Mouse (Mus musculus) heart, postnatal 36 days (tissue): Measurements from ENCODE around the gene Tubg1. TPM values are rescaled to one million over a fixed set of nuclear protein-coding genes. Genes with fewer than 3 reads are reported as not detected.

Experiments
- DNase-seq, 2 experiments: peaks; one replicate each; pipeline ENCODE4 v3.0.0; 2021 to 2022
- intact Hi-C: fragments of 180-260 bp; cut with DNase I; formaldehyde crosslinking; loops from one replicate; pipeline ENCODE4 v1.15.1; 2025
- total RNA-seq, 2 experiments: library from RNA; stranded (reverse); gene quantifications; 2 replicates each; pipeline ENCODE4 v1.2.3; 2021

The Tubg1 gene
- total RNA-seq, result 10 to 100 TPM; 23.2 to 24.1 TPM

GRCm38 (mm10) chr11:101119761-101120544 is at the start of gene Tubg1, which contains the start of gene Retreg3:
Gene Tubg1 (plus strand): TSS chr11:101119938.
Gene Retreg3 (minus strand): TSS chr11:101119893.
- peak; percentile 99 for DNase-seq
- intact Hi-C loops, result loop anchor here (1.0 to 2.0 kb wide), 2 partner anchors 23 to 50 kb away; partner anchors contain the start of gene Cntnap1

- intact Hi-C loops, result loop anchor here (1.0 kb wide), 1 partner anchor 11 kb away; no protein-coding TSS in a partner anchor
- DNase-seq, result no peak
Observed at GRCm38 (mm10) chr11:101070189-101070527, 49.6 kb upstream of the Tubg1 start.

GRCm38 (mm10) chr11:101070987-101071386 is 48.8 kb upstream of the Tubg1 start:
- intact Hi-C loops, result loop anchor here (1.0 kb wide), 1 partner anchor 10 kb away; no protein-coding TSS in a partner anchor
- no peak for DNase-seq

GRCm38 (mm10) chr11:101071810-101072428 is 47.8 kb upstream of the Tubg1 start:
- intact Hi-C loops, result no loop called here
- no peak for DNase-seq

GRCm38 (mm10) chr11:101078121-101078520 is 41.6 kb upstream of the Tubg1 start, which contains the start of gene Hsd17b1:
Gene Hsd17b1 (plus strand): TSS chr11:101078411.
- DNase-seq, result no peak
- intact Hi-C loops, result no loop called here

GRCm38 (mm10) chr11:101079746-101080145 is 40.0 kb upstream of the Tubg1 start:
- intact Hi-C loops, result no loop called here
- DNase-seq, result no peak

- intact Hi-C loops, result no loop called here
- no peak for DNase-seq
Observed at GRCm38 (mm10) chr11:101080421-101080820, 39.3 kb upstream of the Tubg1 start.

- no peak for DNase-seq
- intact Hi-C loops, result loop anchor here (1.0 kb wide), 2 partner anchors 11 to 92 kb away; partner anchors contain the start of gene Naglu
Observed at GRCm38 (mm10) chr11:101081659-101082058, 38.1 kb upstream of the Tubg1 start.

GRCm38 (mm10) chr11:101082208-101083082 is 37.3 kb upstream of the Tubg1 start, which contains the start of gene Coasy:
Gene Coasy (plus strand): TSS chr11:101082565.
- DNase-seq, result peak; percentile 78 to 88
- intact Hi-C loops, result loop anchor here (1.0 kb wide), 1 partner anchor 91 kb away; no protein-coding TSS in a partner anchor

- intact Hi-C loops, result no loop called here
- DNase-seq, result no peak
Observed at GRCm38 (mm10) chr11:101083083-101083697, 36.5 kb upstream of the Tubg1 start.

- intact Hi-C loops, result no loop called here
- DNase-seq, result no peak
Observed at GRCm38 (mm10) chr11:101084246-101084645, 35.5 kb upstream of the Tubg1 start.

- intact Hi-C loops, result no loop called here
- no peak for DNase-seq
Observed at GRCm38 (mm10) chr11:101084811-101085210, 34.9 kb upstream of the Tubg1 start.

GRCm38 (mm10) chr11:101085617-101086322 is 34.0 kb upstream of the Tubg1 start:
- intact Hi-C loops, result no loop called here
- no peak for DNase-seq

- intact Hi-C loops, result no loop called here
- DNase-seq, result no peak
Observed at GRCm38 (mm10) chr11:101086323-101086674, 33.4 kb upstream of the Tubg1 start.

- DNase-seq, result peak; percentile 85 to 88
- intact Hi-C loops, result no loop called here
Observed at GRCm38 (mm10) chr11:101086756-101087681, 32.7 kb upstream of the Tubg1 start, which contains the start of gene Mlx. Gene Mlx (plus strand): TSS chr11:101087277.

- no peak for DNase-seq
- intact Hi-C loops, result no loop called here
Observed at GRCm38 (mm10) chr11:101087682-101088055, 32.1 kb upstream of the Tubg1 start.

GRCm38 (mm10) chr11:101089931-101090330 is 29.8 kb upstream of the Tubg1 start:
- intact Hi-C loops, result no loop called here

GRCm38 (mm10) chr11:101094930-101095313 is 24.8 kb upstream of the Tubg1 start:
- intact Hi-C loops, result loop anchor here (1.0 to 5.0 kb wide), 2 partner anchors 78 to 207 kb away; partner anchors contain the start of gene Becn1
- DNase-seq, result no peak

More at GRCm38 (mm10) chr11:101089931-101090330, 29.8 kb upstream of the Tubg1 start:
- no peak for DNase-seq
